Mouse (Mus musculus) adrenal gland, adult 10 weeks (tissue): Measurements from ENCODE around the gene AW011738. TPM values are rescaled to one million over a fixed set of nuclear protein-coding genes. Genes with fewer than 3 reads are reported as not detected.

Experiments used
- polyA plus RNA-seq: library from polyadenylated mRNA; stranded (reverse); fragments of 350-450 nt; fragmentation: Illumina TruSeq; extraction: RNeasy Lipid Tissue Mini Kit (QIAGEN cat#74804); gene quantifications from one replicate; pipeline ENCODE4 v1.2.3, GENCODE M21; 2014; ENCODE audit warnings: low read depth, low replicate concordance

The AW011738 gene
- 0.41 TPM for polyA plus RNA-seq

DNA sequence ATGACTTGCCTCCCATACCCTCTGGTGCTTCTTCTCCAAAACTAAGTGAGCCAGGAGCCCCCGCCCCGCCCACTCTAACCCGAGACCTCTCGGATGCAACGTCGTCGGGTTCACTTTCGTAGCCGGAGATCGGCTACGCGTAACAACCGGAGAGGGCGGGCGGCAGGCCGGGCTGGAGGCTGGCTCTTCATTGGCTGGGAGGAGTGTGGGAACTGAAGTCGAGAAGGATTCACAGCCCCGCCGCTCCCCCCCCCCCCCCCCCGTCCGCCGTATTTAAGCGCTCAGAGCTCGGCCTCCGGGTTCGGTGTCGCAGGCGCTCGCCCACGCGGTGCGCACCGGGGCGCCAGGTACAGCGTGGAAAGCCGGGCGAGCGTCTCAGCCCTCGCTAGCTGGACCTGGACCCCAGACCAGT is at the start of gene AW011738:
Gene AW011738 (plus strand): TSS at position 304 of the 412 bp plus-strand sequence.

GRCm38 (mm10) chr4:156197131-156197828 is 5.8 kb upstream of the AW011738 start, which contains the start of gene Agrn:
Gene Agrn (minus strand): TSS chr4:156197488.

DNA sequence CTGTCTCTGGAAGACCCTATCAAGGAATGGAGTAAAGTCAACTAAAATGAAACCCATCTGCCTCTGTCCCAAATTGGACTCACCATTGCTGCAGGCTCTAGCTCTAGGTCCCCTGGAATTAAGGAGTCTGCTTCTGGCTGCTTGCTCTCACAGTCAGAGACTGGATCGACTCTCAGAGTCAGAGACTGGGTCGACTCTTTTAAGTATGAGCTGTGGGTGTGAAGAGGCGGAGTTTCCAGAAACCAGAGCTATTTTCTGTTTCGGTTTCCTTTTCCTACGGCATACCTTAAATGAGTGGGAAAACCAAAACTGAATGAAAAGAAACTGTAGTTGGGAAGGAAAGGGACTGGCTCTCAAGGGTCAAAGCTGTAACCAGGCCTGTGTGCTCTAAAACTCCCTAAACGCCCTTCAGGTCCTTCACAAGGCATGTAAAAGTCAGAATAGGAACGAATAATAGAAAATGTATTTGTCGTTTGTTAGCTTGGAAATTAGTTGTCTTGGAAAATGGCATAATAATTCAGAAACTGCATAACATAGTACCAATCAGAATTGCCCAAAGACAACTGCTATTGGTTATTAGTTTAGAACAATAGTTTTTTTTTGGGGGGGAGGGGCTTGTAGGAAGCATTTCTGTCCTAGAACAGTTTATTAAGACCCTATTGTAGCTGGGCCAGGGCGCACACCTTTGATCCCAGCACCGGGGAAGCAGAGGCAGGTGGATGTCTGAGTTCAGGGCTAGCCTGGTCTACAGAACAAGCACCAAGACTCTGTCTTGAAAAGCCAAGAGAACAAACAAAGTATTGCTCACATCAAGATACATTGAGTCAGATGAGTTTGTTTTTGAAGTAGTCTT is 2.3 kb upstream of the AW011738 start, which contains the start of gene Isg15:
Gene Isg15 (minus strand): TSS at position 196 of the 853 bp plus-strand sequence.

DNA sequence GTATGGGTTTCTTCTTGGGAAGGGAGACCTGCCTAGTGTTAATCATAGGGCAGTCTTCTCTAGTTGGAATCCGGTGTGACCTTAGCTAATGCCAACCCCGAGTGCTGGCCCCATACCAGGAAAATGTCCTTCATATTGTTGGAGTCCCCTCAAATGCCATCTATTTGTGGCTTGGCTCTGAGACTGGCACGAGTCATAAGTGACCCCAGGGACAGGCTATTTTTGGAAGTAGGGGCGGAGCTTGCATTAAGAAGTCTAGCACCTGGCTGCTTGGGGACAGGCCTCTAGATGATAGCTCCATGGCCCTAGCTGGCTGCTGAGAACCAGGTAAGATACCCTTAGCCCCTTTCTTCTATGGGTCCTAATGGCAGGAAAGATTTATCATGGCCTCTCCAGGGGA is 12.5 kb downstream of the AW011738 start, which contains the start of gene Perm1:
Gene Perm1 (plus strand): TSS at position 220 of the 400 bp plus-strand sequence.

DNA sequence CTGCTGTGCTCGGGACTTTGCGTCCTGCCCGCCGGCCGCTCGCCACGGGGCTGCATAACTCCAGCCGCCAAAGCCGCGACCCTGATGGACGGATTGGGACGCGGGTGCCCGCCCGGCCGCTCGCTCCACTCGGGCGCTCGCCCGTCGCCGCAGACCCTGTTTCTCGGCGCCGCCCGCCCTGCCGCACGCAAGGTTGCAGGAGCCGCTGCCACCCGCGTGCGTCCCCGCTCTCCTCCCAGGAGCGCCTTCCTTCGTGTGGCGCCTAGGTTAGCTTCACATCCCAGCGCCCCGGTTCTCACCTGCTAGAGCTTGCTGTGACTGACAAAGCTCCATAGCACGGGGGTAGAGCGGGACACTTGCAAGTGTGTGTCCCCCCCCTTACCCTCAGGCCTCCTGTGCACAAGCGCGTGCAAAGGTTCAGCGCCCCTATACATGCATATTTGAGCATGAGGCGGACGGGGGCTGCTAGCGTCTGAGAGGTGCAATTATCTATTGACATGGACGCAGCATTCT is 31.7 kb downstream of the AW011738 start, which contains the start of gene Plekhn1:
Gene Plekhn1 (minus strand): TSS at position 157 of the 513 bp plus-strand sequence.

GRCm38 (mm10) chr4:156235808-156236533 is 32.9 kb downstream of the AW011738 start, which contains the start of gene Noc2l:
Gene Noc2l (plus strand): TSS chr4:156236010.

Other genes with a start within 250 kb of the AW011738 start
- gene C1qtnf12, start 241.0 kb upstream of the AW011738 start, polyA plus RNA-seq: 8.2 TPM
- 7.2 TPM for gene B3galt6, start 210.7 kb upstream of the AW011738 start, polyA plus RNA-seq
- gene Sdf4, start 210.4 kb upstream of the AW011738 start, polyA plus RNA-seq: 205 TPM
- gene Tnfrsf4, start 189.5 kb upstream of the AW011738 start, polyA plus RNA-seq: not detected
- not detected for gene Tnfrsf18, start 177.1 kb upstream of the AW011738 start, polyA plus RNA-seq
- not detected for gene Ttll10, start 143.9 kb upstream of the AW011738 start, polyA plus RNA-seq
- 2.3 TPM for gene 9430015G10Rik, start 93.3 kb upstream of the AW011738 start, polyA plus RNA-seq
- gene Rnf223, start 72.8 kb upstream of the AW011738 start, polyA plus RNA-seq: not detected
- 7.5 TPM for gene Agrn, start 5.8 kb upstream of the AW011738 start, polyA plus RNA-seq
- not detected for gene Isg15, start 2.5 kb upstream of the AW011738 start, polyA plus RNA-seq
- gene Perm1, start 12.6 kb downstream of the AW011738 start, polyA plus RNA-seq: 1.1 TPM
- gene Plekhn1, start 31.6 kb downstream of the AW011738 start, polyA plus RNA-seq: 1.8 TPM
- 6.1 TPM for gene Noc2l, start 32.7 kb downstream of the AW011738 start, polyA plus RNA-seq
- not detected for gene Samd11, start 52.4 kb downstream of the AW011738 start, polyA plus RNA-seq
- gene Vmn2r-ps159, start 127.8 kb downstream of the AW011738 start, polyA plus RNA-seq: not detected